Mouse (Mus musculus) G1E (cell line): ENCODE results near the gene Gpr85.

Experiments
- CTCF ChIP-seq: IDR thresholded peaks from 2 replicates; pipeline ENCODE4 v1.5.1; 2012; ENCODE audit warnings: low read depth, low read length, inconsistent platforms, mixed read lengths
- TAL1 ChIP-seq: conservative IDR thresholded peaks from 2 replicates; pipeline ENCODE4 v1.6.1; 2012; ENCODE audit warnings: low read depth, low read length, inconsistent platforms, mixed read lengths

- TF ChIP-seq CTCF (no peak), TAL1 (no peak)
Observed at GRCm38 (mm10) chr6:13816661-13817060, 23.1 kb downstream of the Gpr85 start.
